Mouse (Mus musculus): ENCODE results near the gene Lce3c. TPM values are rescaled to one million over a fixed set of nuclear protein-coding genes. Genes with fewer than 3 reads are reported as not detected.

Gene Lce3c
- polyA plus RNA-seq, 1 experiment = not detected

- no peak for TF ChIP-seq POLR2A (IDR thresholded peaks at IDR 0.05; ENCODE audit: extremely low read depth, insufficient read depth, low read length)
- no peak for TF ChIP-seq CTCF (IDR thresholded peaks at IDR 0.05; ENCODE audit: extremely low read depth, insufficient read depth, low read length)
- Histone ChIP-seq H3K4me1 (ENCODE audit: control insufficient read depth, insufficient read depth, low read length) (no peaks in the 10 kb centered on the region), H3K27ac (ENCODE audit: insufficient read depth, low read length) (no peak within 1 kb of the TSS), H3K4me3 (ENCODE audit: insufficient read depth, low read length) (no peak within 1 kb of the TSS)
These were observed 22.5 kb downstream of the Lce3c start, which contains the start of gene Lce3e for GRCm38 (mm10) chr3:92966761-92967160. TSS of gene Lce3e (plus strand) at chr3:92967061.

- Histone ChIP-seq H3K4me3 (ENCODE audit: insufficient read depth, low read length) (no peak overlapping the region), H3K4me1 (ENCODE audit: control insufficient read depth, insufficient read depth, low read length) (no peaks in the 10 kb centered on the region), H3K27ac (ENCODE audit: insufficient read depth, low read length) (no peak overlapping the region)
- TF ChIP-seq CTCF (IDR thresholded peaks at IDR 0.05; ENCODE audit: extremely low read depth, insufficient read depth, low read length) (no peak), POLR2A (IDR thresholded peaks at IDR 0.05; ENCODE audit: extremely low read depth, insufficient read depth, low read length) (no peak)
These were observed 34.2 kb downstream of the Lce3c start for GRCm38 (mm10) chr3:92978484-92978883.

GRCm38 (mm10) chr3:92991926-92992325 lies 47.6 kb downstream of the Lce3c start, which contains the start of gene Lce3f:
TSS of gene Lce3f (plus strand) at chr3:92992226.
- Histone ChIP-seq H3K27ac (ENCODE audit: insufficient read depth, low read length) (no peak within 1 kb of the TSS), H3K4me1 (ENCODE audit: control insufficient read depth, insufficient read depth, low read length) (no peaks in the 10 kb centered on the region), H3K4me3 (ENCODE audit: insufficient read depth, low read length) (no peak within 1 kb of the TSS)
- TF ChIP-seq CTCF (IDR thresholded peaks at IDR 0.05; ENCODE audit: extremely low read depth, insufficient read depth, low read length) (no peak), POLR2A (IDR thresholded peaks at IDR 0.05; ENCODE audit: extremely low read depth, insufficient read depth, low read length) (no peak)

Other genes with a start within 250 kb of the Lce3c start
- not detected in 2 replicates for gene Lce1e, start 235.4 kb upstream of the Lce3c start, polyA plus RNA-seq (2012; rRNA removed)
- not detected in 2 replicates for gene Lce1f, start 224.1 kb upstream of the Lce3c start, polyA plus RNA-seq (2012; rRNA removed)
- gene Gm38119, start 205.4 kb upstream of the Lce3c start, polyA plus RNA-seq (2012; rRNA removed) = not detected in 2 replicates
- gene Lce1g, start 192.1 kb upstream of the Lce3c start, polyA plus RNA-seq (2012; rRNA removed) = not detected in 2 replicates
- not detected in 2 replicates for gene Lce1h, start 179.4 kb upstream of the Lce3c start, polyA plus RNA-seq (2012; rRNA removed)
- not detected in 2 replicates for gene Lce1i, start 165.6 kb upstream of the Lce3c start, polyA plus RNA-seq (2012; rRNA removed)
- not detected in 2 replicates for gene Lce1j, start 154.0 kb upstream of the Lce3c start, polyA plus RNA-seq (2012; rRNA removed)
- not detected in 2 replicates for gene Lce1k, start 136.6 kb upstream of the Lce3c start, polyA plus RNA-seq (2012; rRNA removed)
- gene Kprp, start 117.2 kb upstream of the Lce3c start, polyA plus RNA-seq (2012; rRNA removed) = not detected in 2 replicates
- gene Lce1l, start 93.2 kb upstream of the Lce3c start, polyA plus RNA-seq (2012; rRNA removed) = not detected in 2 replicates
- gene 2310050C09Rik, start 74.3 kb upstream of the Lce3c start, polyA plus RNA-seq (2012; rRNA removed) = not detected in 2 replicates
- not detected in 2 replicates for gene Lce3a, start 18.3 kb upstream of the Lce3c start, polyA plus RNA-seq (2012; rRNA removed)
- not detected in 2 replicates for gene Lce3b, start 11.5 kb upstream of the Lce3c start, polyA plus RNA-seq (2012; rRNA removed)
- not detected in 2 replicates for gene Lce3d, start 12.9 kb downstream of the Lce3c start, polyA plus RNA-seq (2012; rRNA removed)
- gene Lce3e, start 22.6 kb downstream of the Lce3c start, polyA plus RNA-seq (2012; rRNA removed) = not detected in 2 replicates
- gene Lce3f, start 47.7 kb downstream of the Lce3c start, polyA plus RNA-seq (2012; rRNA removed) = not detected in 2 replicates
- 0.21 and 0.27 TPM in 2 replicates for gene Crct1, start 71.2 kb downstream of the Lce3c start, polyA plus RNA-seq (2012; rRNA removed)
- gene Lce1m, start 74.6 kb downstream of the Lce3c start, polyA plus RNA-seq (2012; rRNA removed) = not detected in 2 replicates
- not detected in 2 replicates for gene Gm4858, start 124.3 kb downstream of the Lce3c start, polyA plus RNA-seq (2012; rRNA removed)
- gene Crnn, start 200.3 kb downstream of the Lce3c start, polyA plus RNA-seq (2012; rRNA removed) = not detected in 2 replicates

Data from cortical plate, adult 2 months (tissue).